Mouse (Mus musculus) 3134 (cell line): ENCODE results near the gene Sipa1.
"Not testable (repeated sequence)": the region's sequence is repeated elsewhere in the genome, so short reads cannot be mapped to it uniquely, and the experiment has no call there.

ENCODE experiments used
- DNase-seq: peaks from one replicate; pipeline ENCODE4 v3.0.0-alpha.2; 2011; ENCODE audit warnings: low spot score; ENCODE audit not compliant: insufficient read length; ENCODE audit errors: extremely low read depth

Gene Sipa1

GRCm38 (mm10) chr19:5686954-5687353 lies 23.4 kb upstream of the Sipa1 start:
- not testable (repeated sequence) for DNase-seq

GRCm38 (mm10) chr19:5686437-5686836 lies 22.9 kb upstream of the Sipa1 start:
- DNase-seq: no peak

GRCm38 (mm10) chr19:5685861-5686260 lies 22.4 kb upstream of the Sipa1 start:
- no peak for DNase-seq

GRCm38 (mm10) chr19:5685431-5685830 lies 21.9 kb upstream of the Sipa1 start:
- DNase-seq: no peak

- no peak for DNase-seq
Observed at GRCm38 (mm10) chr19:5684985-5685384, 21.5 kb upstream of the Sipa1 start.

- DNase-seq: no peak
Observed at GRCm38 (mm10) chr19:5684236-5684635, 20.7 kb upstream of the Sipa1 start.

- no peak for DNase-seq
Observed at GRCm38 (mm10) chr19:5680432-5680831, 16.9 kb upstream of the Sipa1 start.

GRCm38 (mm10) chr19:5668372-5668771 lies 4.9 kb upstream of the Sipa1 start:
- DNase-seq: no peak

GRCm38 (mm10) chr19:5666386-5666785 lies 2.9 kb upstream of the Sipa1 start:
- DNase-seq: no peak

- no peak for DNase-seq
Observed at GRCm38 (mm10) chr19:5665465-5665864, 2.0 kb upstream of the Sipa1 start.

GRCm38 (mm10) chr19:5664669-5665257 lies 1.3 kb upstream of the Sipa1 start:
- DNase-seq: no peak

GRCm38 (mm10) chr19:5662310-5662709 lies 1.2 kb downstream of the Sipa1 start:
- no peak for DNase-seq

GRCm38 (mm10) chr19:5660942-5661751 lies 2.4 kb downstream of the Sipa1 start:
- no peak for DNase-seq

- no peak for DNase-seq
Observed at GRCm38 (mm10) chr19:5654720-5655298, 8.7 kb downstream of the Sipa1 start.

- no peak for DNase-seq
Observed at GRCm38 (mm10) chr19:5653969-5654719, 9.4 kb downstream of the Sipa1 start.

GRCm38 (mm10) chr19:5652570-5652969 lies 10.9 kb downstream of the Sipa1 start:
- no peak for DNase-seq

- DNase-seq: no peak
Observed at GRCm38 (mm10) chr19:5651502-5652274, 11.8 kb downstream of the Sipa1 start.

GRCm38 (mm10) chr19:5649298-5649741 lies 14.2 kb downstream of the Sipa1 start:
- no peak for DNase-seq

- DNase-seq: no peak
Observed at GRCm38 (mm10) chr19:5648401-5649297, 14.9 kb downstream of the Sipa1 start.
